Mouse (Mus musculus) lung, postnatal 14 days (tissue): Measurements from ENCODE around the gene 1700023F06Rik.
A peak's percentile ranks its signal among the peaks of the same experiment; 100 is the strongest.

Experiments
- DNase-seq: peaks from one replicate; pipeline ENCODE4 v3.0.0; 2021

The 1700023F06Rik gene

DNA sequence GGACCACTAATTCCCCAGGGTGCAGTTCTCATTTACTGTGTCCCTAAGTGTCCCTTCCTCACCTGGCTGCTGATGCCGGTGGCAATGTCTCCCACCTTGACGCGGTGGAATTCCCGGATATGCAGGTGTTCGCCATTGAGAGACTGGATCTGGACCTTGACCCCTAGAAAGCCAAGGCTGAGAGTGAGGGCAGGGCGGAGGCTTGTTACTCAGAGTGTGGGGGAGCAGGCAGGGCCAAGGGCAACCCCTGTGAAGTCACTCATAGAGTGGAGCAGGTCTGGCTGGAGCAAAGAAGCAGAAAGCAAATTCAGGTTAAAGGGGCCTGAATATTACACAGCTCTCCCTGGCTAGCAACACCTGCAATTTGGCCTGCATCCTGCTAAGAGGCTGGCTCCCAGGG is 13.1 kb upstream of the 1700023F06Rik start:
- no peak for DNase-seq

DNA sequence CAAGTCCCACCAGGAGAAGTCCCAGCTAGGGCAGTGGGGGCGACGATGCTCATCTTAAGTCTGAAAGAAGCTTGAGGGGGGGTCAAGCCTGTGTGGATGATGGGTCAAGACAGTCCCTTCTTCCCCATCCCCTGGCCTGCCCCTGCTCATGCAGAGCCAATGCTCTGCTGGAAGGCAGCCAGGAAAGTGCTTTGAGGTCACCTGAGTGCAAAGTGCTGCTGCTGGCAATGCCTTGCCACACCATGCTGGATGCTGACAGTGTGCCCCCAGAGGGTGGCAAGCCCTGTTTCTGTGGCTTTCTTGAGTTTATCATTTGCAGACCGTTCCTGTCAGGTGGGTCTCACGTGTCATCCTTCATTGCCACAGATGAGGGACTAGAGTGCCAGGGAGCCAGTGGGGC is 11.6 kb upstream of the 1700023F06Rik start:
- DNase-seq: no peak

DNA sequence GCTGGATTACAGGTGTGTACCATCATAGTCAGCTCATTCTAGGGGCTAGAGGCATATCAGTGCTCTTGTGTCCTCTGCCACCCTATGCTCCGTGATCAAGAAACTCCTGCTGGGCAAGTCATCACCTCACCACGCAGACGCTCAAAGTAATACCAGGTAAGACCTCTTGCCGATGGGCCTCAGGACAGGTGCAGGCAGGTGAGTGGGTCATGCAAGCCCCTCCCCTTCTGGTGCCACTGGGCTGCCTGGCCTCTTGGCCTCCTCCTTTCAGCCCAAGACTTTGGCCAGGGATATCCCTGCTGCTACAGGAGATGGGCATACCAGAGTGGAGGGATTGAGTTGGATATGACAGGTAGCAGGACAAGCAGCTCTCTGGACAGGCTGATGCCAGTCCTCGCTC is 10.9 kb upstream of the 1700023F06Rik start:
- DNase-seq: no peak

DNA sequence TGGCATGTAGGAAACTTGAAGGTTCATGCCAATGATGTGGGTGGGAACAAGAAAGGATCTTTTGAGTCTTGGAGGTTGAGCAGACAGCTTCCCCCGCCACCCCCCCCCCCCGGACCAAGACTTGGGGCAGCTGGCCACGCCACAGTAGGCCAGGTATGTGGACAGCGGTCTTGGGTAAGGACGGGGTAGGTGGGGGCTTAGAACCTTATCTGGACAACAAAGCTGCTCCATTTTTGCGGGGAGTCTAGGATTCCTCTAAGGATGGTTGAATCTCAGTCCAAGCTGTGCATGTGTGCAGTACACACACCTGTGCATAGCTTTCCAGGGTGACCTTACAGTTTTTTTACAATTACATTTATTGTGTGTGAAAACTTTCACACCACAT is 10.2 kb upstream of the 1700023F06Rik start:
- DNase-seq: no peak

DNA sequence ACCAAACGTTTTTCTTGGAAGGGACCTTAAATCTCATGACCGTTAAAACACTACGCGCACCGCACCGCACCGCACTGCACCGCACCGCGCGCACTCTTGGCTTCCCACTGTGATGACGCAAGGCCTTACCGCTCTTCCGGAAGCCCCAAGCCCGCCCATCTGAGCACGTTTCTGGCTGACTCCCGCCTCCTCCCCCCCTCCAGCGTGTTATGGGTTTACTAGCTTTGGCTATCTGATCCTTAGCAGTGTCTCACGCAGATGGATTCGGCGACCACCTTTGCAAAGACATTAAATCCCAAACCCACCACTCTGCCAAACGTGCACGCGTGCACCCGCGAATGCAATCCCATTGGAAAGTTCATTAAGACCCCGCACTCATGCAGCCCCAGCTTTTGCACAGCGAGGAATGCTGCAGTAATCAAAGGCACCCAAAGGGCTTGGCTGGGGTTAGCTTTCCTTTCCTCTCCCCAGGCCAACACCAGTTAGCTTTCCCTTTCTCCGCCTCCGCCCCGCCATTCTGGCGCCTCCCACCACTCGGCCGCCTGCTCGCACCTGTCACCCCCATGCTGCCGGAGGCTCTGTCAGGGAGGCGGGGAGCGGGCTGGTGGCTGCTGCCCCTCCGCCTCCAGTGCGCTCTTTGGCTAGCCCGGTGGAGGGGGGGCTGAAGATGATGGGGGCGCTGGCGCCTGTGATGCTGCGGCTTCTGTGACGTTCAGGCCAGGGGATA is 9.6 kb upstream of the 1700023F06Rik start, which contains the start of gene Spata32:
Spata32 (minus strand) TSS at position 643 of the 727 bp plus-strand sequence.
- peak; percentile 49 for DNase-seq

DNA sequence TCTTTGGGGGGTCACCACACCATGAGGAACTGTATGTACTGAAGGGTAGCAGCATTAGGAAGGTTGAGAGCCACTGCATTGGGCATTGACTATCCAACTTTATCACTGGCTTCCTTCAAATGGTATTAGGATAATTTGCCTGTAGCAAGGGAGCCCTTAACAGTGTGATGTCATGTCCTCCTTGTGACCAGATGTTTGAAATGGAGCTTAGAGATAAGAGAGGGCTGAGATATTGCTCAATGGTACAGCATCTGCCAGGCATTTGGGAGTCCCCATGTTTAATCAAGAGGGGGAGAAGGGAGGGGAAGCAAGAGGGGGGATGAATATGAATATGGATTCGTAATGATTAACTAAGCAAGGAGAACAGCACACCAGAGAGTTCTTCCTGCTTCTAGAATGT is 7.0 kb upstream of the 1700023F06Rik start:
- no peak for DNase-seq

DNA sequence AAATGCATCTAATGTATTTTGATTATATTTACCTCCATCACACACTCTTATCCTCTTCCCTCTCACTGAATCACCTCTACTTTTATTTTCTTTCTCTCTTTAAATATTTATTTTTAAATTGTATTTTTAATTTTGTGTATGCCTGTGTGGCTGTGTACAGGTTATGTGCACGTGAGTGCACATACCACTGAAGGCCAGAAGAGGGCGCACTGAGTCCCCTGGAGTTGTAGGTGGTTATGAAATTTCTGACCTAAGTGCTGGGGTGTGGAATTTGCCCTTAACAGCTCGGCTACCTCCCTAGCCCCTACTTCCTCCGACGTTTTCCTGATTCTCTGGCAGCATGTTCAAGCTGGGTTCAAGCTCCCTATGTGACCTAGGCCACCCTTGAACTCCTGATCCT is 5.4 kb upstream of the 1700023F06Rik start:
- no peak for DNase-seq

DNA sequence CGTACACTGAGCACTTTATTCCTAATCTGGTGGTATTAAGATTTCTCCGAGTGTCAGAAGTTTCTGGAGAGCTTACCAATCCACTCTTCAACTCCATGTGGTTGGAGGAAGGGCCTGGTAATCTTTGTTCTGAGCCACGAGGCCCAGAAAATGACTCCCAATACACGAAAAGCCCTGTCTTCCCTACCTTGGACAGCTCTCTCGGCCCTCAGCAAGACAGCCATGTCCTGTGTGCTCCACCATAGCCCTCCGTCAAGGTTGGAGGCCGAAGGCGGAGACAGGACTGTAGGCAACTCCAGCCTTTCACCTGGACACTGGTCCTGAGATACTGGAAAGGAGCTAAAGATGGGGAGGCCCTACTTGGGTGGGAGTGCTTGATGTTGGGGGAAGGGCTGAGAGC is 1.9 kb upstream of the 1700023F06Rik start:
- no peak for DNase-seq

DNA sequence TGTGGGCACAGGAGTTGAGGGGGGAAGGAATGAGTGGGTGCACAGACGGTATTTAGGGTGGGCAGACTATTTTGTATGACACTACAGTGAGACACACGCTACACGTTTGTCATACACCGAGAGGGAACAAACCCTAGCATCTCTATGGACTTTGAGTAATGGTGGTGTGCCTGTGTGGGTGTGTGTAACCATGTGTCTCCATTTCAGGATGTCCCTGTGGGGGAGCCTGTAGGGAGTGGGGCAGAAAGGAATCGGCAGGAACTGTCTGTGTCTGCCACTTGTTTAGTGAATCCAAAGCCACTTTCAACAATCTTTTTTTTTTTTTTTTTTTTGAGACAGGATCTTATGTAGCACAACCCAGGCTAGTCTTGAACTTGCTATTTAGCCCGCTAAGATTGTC is 2.2 kb downstream of the 1700023F06Rik start:
- DNase-seq: no peak

DNA sequence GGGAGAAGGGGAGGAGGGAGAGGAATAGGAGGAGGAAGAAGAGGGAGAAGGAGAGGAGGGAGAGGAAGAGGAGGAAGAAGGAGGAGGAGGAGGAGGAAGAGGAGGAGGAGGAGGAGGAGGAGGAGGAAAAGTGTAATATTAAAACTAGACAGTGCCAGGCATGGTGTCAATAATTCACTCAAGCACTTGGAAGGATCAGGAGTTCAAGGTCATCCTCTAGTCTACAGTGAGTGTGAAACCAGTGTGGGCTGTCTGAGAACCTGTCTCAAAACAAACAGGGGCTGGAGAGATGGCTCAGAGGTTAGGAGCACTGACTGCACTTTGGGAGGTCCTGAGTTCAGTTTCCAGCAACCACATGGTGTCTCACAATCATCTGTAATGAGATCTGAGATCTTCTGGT is 6.0 kb downstream of the 1700023F06Rik start:
- no peak for DNase-seq

DNA sequence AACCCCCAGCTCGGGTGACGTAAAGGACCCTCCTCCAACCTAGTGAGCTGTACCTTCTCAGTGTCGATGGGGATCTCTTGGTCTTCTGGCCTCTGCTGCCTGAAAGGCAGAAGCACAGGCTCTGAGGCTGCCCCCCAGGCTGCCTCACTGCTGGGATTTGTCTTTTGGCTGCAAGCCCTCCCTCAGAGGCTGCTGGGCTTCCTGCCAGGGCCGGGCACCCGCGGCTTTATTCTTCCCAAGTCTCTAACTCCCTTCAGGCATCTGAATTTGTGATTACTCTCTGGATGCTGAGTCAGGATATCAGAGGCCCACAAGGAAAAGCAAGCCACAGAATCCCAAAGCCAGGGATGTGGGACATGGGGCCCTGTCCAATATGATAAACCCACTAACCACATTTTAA is 6.7 kb downstream of the 1700023F06Rik start:
- peak; percentile 25 for DNase-seq

DNA sequence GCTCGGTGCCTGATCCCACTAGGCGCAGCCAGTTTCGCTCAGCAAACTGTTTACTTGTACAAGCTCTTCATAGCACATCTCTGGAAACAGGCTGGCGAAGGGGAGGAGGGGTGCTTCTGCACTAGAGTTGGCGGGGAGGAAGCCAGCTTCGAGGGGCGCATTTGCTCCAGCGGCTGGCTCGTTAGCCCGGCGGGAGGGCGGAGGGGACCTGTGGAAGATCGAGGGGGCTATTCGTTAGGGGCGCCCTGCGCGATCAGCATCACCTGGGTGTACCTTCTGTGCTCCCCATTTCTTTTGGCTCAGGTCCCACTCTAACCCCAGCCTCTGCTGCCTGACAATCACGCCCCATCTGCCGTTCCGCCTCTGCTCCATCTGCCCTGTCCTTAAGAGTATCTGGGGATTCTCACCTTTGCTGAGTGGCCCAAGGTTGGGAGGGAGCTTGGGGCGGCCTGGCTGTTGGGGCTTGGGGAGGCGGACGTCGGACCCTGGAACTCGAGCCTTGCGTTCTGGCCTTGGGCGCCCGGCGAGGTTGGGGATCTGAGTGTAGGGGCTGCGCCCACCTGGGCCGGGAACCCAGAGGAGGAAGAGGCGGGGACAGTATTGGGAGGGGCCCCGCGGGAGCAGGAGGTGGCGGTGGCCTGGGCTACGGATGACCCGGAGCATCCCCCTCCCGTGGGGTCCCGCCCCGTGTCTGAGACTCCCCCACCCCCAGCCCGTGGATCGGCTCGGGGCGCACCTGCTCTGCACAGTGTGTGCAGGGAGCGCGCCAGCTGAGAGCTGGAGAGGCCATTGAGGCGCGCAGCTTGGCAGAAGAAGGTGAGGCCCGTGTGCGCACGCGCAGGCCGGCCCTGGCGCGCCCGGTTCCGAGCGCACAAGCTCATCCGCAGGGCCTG is 9.2 kb downstream of the 1700023F06Rik start:
- DNase-seq: peak; percentile 46

DNA sequence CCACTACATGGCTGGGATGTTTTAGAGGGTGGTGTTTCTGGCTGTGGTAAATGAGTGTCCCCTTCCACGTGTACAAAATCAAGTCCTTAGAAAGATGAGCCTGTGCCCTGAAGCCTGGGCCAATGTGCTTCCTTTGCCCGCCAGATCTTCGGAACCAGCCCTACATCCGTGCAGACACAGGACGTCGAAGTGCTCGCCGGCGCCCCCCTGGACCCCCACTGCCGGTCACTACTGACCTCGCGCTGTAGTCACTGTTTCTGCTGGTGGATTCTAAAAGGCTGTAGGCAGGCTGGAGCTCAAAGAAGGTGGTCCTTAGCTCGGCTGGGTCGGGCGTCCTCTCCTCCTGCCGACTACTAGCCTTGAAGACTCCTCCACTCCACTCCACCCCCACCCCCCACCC is 10.0 kb downstream of the 1700023F06Rik start:
- DNase-seq: no peak

DNA sequence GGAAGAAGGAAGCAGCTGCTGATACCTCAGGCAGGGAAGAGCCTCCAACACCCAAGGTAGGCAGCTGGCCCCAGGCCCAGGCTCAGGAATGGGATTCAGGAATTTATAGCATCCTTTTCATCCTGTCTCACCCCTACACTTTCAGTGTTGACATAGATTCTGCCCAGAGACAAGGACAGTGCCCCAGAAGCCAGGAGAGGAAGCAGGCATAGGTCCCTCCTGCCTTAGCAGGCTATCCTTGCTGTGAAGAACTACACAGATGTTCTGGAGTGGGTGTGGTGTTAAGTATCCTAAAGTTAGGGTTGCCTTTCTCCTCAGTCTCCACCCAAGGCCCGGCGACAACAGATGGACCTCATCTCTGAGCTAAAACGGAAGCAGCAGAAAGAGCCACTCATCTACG is 11.0 kb downstream of the 1700023F06Rik start:
- no peak for DNase-seq

DNA sequence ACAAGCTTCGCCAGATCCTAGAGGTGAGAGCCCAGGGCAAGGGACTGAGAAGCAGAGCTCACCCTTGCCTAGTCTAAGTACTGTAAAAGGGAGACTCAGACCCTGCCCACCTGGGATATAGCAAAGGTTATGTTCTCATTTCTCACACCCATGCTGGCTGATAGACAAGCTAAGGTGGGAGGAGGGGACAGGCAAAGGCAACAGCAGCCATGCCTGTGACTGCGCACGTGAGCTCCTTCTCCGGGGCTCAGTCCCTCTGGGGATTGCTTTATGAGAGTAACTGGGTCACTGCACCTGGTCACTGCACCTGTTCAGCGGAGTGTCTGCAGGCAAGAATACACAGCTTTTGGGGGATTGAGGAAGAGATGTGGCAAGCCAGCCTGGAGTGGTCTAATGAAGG is 12.7 kb downstream of the 1700023F06Rik start:
- DNase-seq: no peak

DNA sequence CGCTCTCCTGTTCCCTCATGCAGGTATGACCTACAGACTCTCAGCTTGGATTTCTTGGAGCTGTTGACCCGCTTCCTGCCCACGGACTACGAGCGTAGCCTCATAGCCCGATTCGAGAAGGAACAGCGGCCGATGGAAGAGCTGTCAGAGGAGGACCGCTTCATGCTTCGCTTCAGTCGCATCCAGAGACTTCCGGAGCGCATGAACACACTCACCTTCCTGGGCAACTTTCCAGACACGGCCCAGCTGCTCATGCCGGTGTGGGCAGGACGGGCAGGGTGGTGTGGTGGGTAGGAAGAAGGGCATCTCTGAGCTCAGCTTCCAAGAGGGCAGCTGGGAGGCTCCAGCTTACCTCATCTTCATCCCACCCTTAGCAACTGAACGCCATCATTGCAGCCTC is 13.1 kb downstream of the 1700023F06Rik start:
- DNase-seq: no peak

DNA sequence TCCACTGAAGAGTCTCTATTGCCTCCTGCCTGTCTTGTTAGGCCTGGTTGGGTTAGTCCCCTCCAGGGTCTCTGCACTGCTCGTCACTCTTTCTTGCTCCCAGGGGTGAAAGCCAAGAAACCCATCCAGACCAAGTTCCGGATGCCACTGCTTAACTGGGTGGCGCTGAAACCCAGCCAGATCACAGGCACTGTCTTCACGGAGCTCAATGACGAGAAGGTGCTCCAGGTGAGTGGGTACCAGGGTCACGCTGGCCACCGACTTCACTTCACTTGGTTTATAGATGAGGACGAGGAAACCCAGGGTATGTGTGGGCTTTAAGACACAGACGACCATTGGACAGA is 14.6 kb downstream of the 1700023F06Rik start:
- no peak for DNase-seq

DNA sequence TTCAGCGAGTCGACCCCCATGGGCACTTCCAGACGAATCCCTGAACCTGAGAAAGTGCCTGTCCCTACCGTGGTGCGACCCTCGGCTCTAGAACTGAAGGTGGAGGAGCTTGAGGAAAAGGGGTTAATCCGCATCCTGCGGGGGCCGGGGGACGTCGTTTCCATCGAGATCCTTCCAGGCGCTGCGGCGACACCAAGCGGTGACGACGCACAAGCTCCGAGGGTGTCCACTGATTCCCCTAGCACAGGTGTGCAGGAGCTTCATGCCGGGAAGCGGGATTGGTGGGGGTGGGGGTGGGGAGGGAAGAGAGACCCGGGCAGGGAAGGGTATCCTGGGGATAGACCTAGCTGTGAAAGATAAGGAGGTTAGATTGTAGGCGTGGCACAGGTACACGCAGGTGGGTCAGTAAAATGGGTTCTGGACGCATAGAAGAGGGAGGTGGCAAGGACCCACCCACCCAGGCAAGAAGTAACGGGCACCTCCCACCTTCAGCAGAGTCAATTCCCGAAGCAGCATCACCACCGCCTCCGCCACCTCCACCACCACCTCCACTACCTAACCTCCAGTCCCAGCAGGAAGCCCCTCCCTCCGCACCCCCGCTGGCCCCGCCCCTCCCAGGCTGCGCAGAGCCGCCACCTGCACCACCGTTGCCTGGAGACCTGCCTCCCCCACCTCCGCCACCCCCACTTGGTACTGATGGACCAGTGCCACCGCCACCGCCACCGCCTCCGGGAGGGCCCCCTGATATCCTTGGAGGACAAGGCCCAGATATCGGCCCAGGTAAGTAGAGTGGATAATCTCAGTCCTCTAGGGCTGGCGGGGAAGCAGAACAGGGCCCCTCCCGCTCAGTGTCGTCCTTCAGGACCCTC is 15.2 kb downstream of the 1700023F06Rik start:
- no peak for DNase-seq

DNA sequence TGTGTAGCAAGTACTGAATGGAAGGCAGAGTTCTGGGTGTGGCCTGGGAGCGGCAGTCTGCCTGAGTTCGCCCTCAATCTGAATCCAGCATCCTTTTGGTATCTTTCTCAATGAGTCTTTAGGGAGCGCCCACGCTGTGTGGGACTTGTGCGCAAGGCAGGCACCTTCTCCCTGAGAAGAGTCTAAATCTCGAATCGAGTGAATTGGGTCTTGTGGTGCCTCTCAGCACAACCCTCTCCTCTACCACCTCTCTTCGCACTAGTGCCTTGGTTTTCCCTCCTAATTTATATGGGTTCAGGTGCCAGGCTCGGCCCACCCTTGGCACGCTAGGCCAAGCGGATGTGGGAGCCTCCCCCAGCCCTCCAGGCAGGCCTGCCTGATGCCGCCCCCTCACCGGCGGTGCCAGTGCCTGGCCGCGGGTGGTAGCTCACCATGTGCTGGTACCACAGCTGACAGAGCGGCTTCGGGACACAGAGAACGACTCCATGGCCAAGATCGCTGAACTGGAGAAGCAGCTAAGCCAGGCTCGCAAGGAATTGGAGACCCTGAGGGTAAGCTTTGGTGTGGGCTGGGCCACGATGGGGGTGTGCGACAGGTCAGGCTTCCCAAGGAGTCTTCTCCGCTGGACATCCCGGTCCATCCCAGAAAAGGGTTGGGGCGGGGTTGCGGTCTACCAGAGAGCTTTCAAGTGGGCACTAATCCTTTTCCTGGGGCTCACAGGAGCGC is 16.0 kb downstream of the 1700023F06Rik start:
- no peak for DNase-seq

DNA sequence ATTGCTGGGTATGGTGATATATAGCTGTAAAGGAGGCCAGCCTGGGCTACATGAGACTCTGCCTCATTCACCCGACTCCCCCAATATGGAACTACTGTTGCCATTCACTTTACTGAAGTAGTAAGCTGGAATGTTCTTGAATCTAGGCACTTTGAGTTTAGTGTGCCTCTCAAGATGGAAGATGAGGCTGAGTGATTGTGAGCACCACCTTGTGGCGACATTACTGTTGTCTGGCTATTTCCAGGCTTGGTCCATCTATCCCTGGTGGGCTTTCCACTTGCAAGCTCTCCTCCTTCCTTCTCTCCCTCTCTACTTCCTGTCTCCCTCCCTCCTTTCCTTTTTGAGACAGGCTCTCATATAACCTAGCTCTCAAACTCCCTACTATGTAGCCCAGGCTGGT is 23.5 kb downstream of the 1700023F06Rik start:
- DNase-seq: peak; percentile 73

DNA sequence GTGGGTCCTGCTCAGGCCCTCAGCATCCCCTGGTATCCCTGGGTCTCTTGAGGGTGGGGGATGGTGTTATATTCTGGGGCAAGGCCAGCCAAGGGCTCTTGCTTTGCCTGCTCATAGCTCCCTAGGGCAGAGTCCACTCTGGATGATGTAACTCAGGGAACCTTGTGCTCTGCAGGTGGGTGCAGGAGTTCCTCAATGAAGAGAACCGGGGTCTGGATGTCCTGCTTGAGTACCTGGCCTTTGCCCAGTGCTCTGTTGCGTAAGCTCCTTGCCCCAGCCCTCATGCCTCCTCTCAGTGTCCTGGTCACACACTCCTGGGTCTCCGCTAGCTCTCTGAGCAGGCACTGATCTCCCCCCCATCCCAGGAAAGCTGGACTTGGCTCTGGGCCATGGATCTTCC is 26.4 kb downstream of the 1700023F06Rik start:
- DNase-seq: no peak

DNA sequence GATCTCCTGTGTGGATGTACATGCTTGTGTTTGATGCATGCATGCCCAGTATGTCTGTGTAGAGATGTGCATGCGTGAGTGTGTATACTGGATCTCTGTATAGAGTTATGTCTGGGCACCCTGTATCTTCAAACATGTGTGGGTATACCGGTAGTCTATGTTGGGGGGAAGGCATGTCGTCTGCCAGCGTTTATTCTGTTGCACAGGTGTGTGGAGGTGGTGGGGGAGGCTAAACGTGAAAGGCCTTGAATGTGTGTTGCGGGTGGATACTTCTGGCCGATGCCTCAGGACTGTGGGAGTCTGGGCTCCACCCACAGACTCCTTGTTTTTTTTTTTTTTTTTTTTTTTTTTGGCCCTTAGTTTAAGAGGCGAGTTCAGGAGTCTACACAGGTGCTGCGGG is 27.0 kb downstream of the 1700023F06Rik start:
- no peak for DNase-seq

DNA sequence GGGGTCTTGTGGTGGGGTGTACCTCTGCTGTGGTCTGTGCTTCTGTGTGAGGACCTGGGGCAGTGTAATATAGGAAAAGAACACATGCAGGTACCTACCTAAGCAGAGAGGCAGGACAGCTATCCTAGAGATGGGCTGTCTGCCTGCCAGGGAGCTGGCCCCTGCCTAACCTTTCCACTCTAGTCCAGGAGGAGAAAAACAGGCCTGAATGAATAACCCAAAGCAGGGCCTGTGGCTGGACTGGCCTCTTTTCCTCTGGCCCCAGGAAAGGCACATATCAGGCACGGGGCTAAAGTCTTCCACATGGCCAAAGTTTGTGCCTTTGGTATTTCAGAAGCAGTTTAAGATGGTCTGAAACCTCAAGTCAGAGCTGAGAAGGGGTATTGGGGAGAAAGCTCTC is 27.9 kb downstream of the 1700023F06Rik start:
- DNase-seq: no peak
